Mouse (Mus musculus): ENCODE measurements around the gene Celf3.
A peak's percentile ranks its signal among the peaks of the same experiment; 100 is the strongest.

Gene Celf3

DNA sequence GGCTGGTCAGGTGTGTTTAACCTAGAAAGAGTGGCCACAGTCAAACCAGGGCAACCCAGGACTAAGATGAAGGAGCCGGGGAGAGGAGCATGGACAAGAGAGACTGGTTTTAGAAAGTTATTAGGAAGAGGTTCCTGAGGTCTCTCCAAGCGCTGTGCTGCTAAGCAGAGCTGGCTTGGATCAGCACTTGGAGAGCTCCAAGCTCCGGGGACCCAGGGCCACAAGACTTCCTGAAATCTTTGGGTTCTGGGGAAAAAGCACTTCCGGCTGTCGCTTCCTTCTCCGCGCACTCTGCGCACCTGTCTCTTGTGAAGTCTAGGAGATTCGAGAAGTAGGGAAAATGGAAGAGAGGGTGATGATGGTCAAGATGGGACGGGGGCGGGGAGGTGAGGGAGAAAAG, 1.5 kb downstream of the Celf3 start:
- no peak for DNase-seq (ENCODE audit: low spot score)

DNA sequence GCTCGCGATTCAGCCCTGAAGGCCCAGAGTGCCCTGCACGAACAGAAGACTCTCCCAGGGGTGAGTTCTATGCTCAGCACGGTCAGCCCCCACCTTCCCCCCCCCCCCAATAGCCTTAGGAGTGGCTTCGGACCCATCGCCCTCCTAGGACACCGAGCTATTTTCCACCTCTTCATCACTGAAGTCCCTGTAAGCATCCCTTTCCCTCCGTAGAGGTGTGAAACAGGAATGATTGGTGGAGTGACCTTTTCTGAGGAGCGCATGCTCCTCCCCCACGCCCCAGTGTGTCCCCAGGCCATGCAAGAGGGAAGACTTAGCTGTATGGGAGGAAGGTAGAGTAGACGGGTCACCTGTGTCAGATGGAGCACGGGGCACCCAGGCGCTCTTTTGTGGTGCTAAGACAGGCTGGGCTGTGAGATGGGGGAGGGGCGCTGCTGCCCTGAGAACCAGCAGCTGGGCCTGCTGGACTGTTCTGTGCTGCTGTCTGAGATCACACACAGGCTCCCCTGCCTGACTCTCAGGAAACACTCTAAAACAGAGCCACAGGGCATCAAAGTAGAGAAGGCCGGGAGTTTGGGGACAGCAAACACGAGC, 2.3 kb downstream of the Celf3 start, which contains the start of gene Riiad1:
TSS of gene Riiad1 (minus strand) at position 51 of the 594 bp plus-strand sequence.
- DNase-seq (ENCODE audit: low spot score) = no peak

DNA sequence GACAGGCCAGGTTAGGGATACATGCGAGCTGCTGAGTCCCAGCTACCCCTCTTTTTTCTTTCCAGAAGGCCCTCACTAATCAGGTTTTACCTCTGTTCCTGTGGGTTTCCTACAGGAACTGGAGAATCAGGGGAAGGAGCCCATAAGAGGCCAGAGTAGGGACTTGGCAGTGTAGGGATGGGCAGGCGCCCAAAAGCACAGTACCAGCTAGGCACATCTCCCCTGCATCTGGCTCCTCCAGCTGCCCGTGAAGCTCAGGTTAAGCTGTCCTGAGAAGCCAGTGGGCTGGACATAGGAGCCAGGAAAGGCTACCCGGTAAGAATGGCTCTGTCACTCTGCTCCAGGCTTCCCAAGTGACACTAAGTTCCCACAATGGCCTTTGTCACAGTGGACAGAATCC, 3.3 kb downstream of the Celf3 start:
- no peak for DNase-seq (ENCODE audit: low spot score)

DNA sequence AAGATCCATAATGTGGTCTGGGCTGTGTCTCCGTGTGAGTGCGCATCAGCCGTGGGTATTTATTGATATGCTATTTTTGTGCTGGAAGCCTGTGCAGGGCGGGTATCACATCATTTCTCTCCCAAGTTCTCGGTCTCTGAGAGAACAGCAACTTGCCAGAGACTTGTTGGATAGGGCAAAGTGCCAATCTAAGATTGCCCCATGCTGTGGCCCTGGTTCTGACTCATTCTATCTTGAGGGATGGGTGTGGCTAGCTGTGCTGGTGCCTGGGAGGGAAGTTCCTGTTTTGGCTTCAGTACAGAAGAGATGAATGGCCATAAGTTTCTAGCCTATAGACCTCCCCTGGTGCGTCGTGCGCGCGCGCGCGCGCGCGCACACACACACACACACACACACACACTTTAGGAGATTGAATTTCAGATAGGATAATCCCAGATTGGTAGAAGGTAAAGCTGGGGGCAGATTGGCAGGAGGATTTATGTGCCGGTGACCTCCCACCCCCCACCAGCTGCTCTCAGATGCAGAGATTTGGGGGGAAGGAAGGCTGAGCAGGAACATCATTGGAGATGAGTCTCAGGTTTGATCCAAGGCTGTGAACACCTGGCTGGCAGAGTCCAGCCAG, 4.8 kb downstream of the Celf3 start:
- no peak for DNase-seq (ENCODE audit: low spot score)

DNA sequence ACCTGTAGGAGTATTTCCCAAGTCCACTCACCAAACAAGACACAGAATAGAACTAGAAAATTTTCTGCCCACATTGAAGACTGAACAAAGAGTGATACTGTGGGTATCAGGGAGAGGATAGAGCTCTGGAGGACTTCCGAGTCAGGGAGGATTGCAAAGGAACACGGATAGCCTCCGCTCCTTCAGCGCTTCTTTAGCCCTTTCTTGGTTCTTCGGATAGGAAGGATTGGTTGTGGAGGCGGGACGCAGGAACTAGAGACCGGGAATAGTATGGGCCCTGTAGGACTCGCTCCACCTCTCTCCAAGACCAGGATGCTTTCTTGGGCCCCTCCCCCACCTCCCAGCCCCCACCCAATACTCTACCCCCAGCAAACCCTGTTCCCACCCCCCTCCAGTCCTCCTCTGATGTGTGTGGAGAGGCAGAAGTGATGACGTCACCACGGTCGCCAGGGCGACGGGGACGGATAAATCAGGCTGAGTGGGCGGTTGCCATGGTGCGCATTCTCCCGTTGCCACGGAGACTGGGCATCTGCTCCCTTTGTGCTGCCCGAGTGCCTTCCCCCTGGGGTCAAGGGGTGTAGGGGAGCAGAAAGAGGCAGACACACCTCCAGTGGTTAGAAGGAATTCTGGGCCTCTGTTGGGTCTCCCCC, 5.8 kb downstream of the Celf3 start:
- no peak for DNase-seq (ENCODE audit: low spot score)

DNA sequence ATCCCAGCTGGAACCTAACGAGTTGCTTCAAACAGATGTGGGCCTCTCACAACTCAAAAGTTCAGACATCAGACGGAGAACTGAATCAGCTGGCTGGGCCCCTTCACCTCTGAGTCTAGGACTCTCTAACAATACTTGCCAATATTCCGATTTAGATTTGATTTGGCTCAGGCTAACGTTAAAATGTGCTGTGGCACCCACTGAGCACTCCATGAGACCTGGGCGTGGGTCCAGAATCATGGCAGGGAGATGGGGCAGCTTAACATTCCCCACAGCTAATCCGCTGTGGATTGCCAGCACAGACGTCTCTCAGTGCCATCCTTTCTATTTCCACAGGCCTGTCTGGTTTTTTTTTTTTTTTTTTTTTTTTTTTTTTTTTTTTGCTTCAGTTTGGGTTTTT, 7.8 kb downstream of the Celf3 start:
- no peak for DNase-seq (ENCODE audit: low spot score)

DNA sequence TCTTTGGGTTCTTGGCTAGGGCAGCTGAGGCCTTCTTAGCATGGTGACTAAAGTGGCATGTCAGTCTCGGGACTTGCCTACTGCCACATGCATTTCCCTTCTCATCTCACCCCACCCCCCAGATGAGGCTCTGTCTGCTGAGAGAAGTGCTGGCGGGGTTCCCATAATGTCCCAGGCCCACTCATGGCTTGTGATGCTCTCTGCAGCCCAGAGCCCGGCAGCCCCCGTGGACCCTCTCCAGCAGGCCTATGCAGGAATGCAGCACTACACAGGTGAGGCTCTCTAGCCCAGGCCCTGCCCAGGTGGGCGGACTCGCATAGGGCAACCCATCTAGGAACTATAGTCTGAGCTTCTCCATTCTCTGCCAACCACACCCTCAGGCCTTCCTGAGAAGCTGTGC, 9.5 kb downstream of the Celf3 start:
- DNase-seq (ENCODE audit: low spot score) = no peak

DNA sequence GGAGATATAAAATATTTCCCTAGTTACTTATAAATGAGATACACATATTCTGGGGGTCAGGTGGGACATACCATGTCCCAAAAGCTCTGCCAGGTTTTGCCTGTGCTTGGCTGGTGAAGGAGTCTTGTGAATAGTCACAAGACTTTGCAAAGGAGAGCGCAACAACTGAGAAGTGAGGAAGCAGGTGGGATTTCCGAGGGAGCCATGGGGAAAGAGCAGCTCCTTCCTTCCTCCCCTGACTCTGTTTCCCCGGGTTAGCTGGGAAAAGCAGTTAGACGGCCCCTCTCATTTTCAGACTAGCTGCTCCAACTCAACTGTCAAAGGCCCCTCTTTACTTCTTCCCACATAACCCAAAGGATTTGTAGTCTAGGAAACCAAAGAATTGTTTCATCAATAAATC, 19.1 kb downstream of the Celf3 start:
- DNase-seq (ENCODE audit: low spot score) = no peak

DNA sequence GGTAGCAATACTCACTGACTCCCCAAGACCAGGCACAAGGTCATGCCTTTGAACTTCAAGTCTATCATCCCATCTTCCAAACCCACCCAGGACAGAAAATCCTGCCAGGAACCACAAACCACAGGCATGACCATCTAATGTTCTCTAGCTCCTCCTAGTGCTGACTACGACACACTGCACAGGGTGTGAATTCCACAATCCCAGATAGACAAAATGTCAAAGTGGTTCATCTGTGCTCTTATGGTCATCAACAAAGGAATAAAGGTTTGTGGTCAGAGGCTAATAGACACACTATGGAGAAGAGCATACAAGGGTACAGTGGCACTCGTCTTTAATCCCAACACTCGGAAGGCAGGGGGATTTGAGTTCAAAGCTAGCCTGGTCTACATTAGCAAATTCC, 24.1 kb downstream of the Celf3 start:
- DNase-seq (ENCODE audit: low spot score) = peak; percentile 16

DNA sequence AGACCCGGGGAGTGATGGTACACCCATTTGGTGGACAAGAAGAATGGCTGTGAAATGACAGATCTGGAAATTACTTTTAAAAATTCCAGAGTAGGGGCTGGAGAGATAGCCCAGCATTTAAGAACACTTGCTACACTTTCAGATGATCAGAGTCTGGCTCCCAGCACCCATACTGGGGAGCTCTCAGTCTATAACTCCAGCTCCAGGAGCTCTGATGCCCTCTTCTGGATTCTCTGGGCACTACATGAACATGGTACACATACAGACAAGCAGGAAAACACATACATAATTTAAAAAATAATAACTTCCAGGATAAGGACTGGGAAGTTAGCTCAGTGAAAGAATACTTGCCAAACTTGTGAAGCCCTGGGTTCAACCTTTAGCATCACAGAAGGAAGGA, 28.6 kb downstream of the Celf3 start:
- DNase-seq (ENCODE audit: low spot score) = no peak

DNA sequence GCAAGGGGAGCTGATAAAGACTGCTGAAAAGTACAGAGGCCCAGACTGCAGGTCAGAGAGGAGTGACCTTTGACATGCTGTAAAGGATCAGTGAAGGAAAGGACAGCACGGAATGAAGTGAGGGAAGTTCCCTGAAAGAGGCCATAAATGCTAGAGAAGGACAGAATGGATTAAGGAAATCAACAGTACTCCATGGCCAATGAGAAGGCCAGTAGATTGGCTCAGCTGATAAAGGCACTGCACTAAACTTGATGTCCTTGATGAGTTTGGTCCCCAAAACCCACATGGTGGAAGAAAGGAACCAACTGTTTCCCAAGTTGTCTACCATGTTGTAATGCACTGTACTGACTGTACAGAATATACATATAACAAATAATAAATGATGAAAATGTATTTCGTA, 48.6 kb downstream of the Celf3 start:
- no peak for DNase-seq (ENCODE audit: low spot score)

DNA sequence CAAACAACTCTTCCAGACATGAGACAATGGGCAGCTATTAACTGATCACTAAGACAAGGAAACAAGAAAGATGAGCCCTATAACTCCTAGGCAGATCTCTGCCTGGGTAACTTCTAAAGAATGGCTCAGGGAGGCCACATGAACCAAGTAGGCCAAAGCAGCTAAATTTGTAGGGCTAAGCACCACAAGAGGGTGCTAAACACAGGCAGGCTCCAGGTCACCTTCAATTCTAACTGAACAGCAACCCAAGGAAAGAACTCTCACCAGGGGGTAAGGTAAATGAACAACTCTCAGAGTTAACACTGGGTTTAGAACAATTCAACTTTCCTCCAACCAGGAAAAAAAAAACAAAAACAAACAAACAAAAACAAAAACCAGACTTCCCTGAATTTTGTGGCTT, 55.9 kb downstream of the Celf3 start:
- peak; percentile 9 for DNase-seq (ENCODE audit: low spot score)

DNA sequence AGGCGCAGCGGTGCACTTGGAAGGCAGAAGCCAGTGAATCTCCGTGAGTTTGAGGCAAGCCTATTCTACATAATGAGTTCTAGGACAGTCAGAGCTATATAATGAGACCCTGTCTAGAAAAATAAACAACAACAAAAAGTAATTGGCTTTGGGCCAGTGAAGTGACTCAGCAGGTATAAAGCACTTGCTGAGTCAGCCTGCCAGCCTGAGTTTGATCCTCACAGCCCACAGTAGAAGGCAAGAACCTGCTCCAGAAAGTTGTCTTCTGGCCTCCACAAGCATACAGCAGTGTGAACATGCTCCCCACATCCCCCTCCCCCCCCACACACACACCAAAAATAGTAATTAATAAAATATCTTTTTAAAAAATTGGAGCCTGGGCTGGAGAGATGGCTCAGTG, 59.1 kb downstream of the Celf3 start:
- DNase-seq (ENCODE audit: low spot score) = peak; percentile 41
